9 mouse cellular contexts compared by ENCODE assay signal in the genomic region with DNA sequence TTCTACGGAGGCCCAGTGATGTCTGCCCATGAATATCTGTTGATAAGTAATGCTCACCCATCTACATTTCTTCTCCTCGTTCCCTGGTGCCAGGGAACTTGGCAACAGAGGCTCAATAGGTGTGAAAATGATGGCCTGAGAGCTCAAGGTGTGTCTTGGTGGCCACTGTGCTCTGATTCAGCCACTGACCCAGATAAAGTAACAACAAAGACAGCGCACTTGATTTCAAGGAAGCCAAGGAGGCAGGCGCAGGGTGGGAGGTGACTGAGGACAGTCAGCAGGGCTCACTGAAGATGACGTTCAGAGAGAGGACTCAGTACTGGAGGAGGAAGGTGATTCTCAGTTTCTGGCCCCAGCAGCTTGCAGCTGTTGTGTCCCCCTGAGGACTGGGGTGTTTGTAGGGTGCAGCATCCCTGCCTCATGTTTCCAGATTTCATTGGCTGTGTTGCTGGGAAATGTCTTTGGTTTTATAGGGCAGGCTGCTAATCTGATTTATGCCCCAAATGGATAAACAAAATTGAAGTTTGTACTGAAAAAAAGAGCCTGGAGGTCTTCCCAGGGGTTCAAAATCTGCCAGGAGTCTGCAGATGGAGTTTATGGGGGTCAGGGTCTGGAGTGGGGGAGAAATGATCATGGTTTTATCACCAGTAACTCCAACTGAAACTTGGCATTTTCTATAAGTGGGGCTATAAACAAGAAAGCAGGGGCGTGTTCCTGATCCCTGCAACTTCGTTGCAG. TPM values are rescaled to one million over a fixed set of nuclear protein-coding genes. Genes with fewer than 3 reads are reported as not detected.
DNase-seq lines count a peak whose midpoint lies in the region; ATAC-seq and TF ChIP-seq lines count a peak whose summit lies in the region.
"Had no signal": no experiment of that assay in that cellular context is flagged by ENCODE, and none has a peak within 500 bp of the region (broad histone marks: within the 10 kb centered on the region; RNA-seq: fewer than 3 reads in every experiment).

No protein-coding gene starts in this region.

- 50% methylated on average over 7 of the region's 7 CpGs for WGBS in hindbrain, embryonic 11.5 days
- WGBS in midbrain, embryonic 15.5 days = 40% methylated on average over 7 of the region's 7 CpGs

- TF ChIP-seq CTCF in layer of hippocampus, adult 2 months (conservative IDR thresholded peaks at IDR 0.05) = no peak

- intact Hi-C loops in left cerebral cortex, postnatal 25 days (cut with DNase I) = no loop called here

- no peaks in the 10 kb centered on the region for H3K36me3 ChIP-seq in hindbrain, embryonic 11.5 days (ENCODE audit: control insufficient read depth, insufficient read depth, low read length)
- no peaks in the 10 kb centered on the region for H3K36me3 ChIP-seq in midbrain, embryonic 15.5 days (replicated peaks)

- 0 out of 2 replicates have a peak overlapping the region, but pooled peaks have one; percentile 18 for H3K4me2 ChIP-seq in hindbrain, embryonic 11.5 days (replicated peaks; ENCODE audit: low read depth, low read length)
- H3K4me2 ChIP-seq in midbrain, embryonic 15.5 days = peak overlapping the region; percentile 62

- no peak overlapping the region for H3K9ac ChIP-seq in hindbrain, embryonic 11.5 days (ENCODE audit: low read depth, low read length)
- H3K9ac ChIP-seq in midbrain, embryonic 15.5 days = no peak overlapping the region

- H3K4me3 ChIP-seq in layer of hippocampus, adult 2 months = peak overlapping the region; percentile 47
- no peak overlapping the region for H3K4me3 ChIP-seq in hindbrain, embryonic 11.5 days (ENCODE audit: low read depth, low read length)
- H3K4me3 ChIP-seq in midbrain, embryonic 15.5 days = peak overlapping the region; percentile 17

- ATAC-seq in hindbrain, embryonic 11.5 days (ENCODE audit: low FRiP score) = no peak
- ATAC-seq in midbrain, embryonic 15.5 days (replicated peaks) = no peak

- peaks cover 6% of the 10 kb centered on the region for H3K4me1 ChIP-seq in hindbrain, embryonic 11.5 days (replicated peaks; ENCODE audit: control insufficient read depth, insufficient read depth, low read length)
- H3K4me1 ChIP-seq in midbrain, embryonic 15.5 days = peaks cover 76% of the 10 kb centered on the region

- peak overlapping the region; percentile 84 for H3K27ac ChIP-seq in layer of hippocampus, adult 2 months
- no peak overlapping the region for H3K27ac ChIP-seq in hindbrain, embryonic 11.5 days (ENCODE audit: low read depth, low read length)
- peak overlapping the region; percentile 10 for H3K27ac ChIP-seq in midbrain, embryonic 15.5 days

- no peak for DNase-seq in layer of hippocampus, adult 2 months (ENCODE audit: low spot score in 2 of 2)
- no peak for DNase-seq in layer of hippocampus, adult 9-10 months (ENCODE audit: low spot score)
- no peak for DNase-seq in hindbrain, embryonic 11.5 days (ENCODE audit: low spot score)
- DNase-seq in kidney, adult 18-20 months = peak; percentile 5
- DNase-seq in right cerebral cortex, postnatal 36 days (ENCODE audit: low spot score in 2 of 2) = no peak
- no peak for DNase-seq in left cerebral cortex, postnatal 25 days (ENCODE audit: low spot score in 2 of 2)
- no peak for DNase-seq in urinary bladder, adult 2 months (ENCODE audit: low spot score)

- no peaks in the 10 kb centered on the region for H3K9me3 ChIP-seq in hindbrain, embryonic 11.5 days (ENCODE audit: control insufficient read depth, low read length)
- no peaks in the 10 kb centered on the region for H3K9me3 ChIP-seq in midbrain, embryonic 15.5 days

- H3K27me3 ChIP-seq in hindbrain, embryonic 11.5 days (ENCODE audit: control insufficient read depth, insufficient read depth, low read length) = no peaks in the 10 kb centered on the region
- no peaks in the 10 kb centered on the region for H3K27me3 ChIP-seq in midbrain, embryonic 15.5 days (replicated peaks)

RNA-seq across cellular contexts. Expression of gene Syt13, which starts 2.7 kb away (rescaled TPM):
- 100 to 1,000 TPM; 153 to 163 TPM for total RNA-seq in layer of hippocampus, adult 2 months (2021)
- polyA plus RNA-seq in hindbrain, embryonic 11.5 days (2014; fragmentation: Nextera tagmentation; extraction: Ambion mirVana) = 15.4 and 25.0 TPM in 2 replicates
- 85.8 and 88.7 TPM in 2 replicates for polyA plus RNA-seq in midbrain, embryonic 15.5 days (2015; fragmentation: Nextera tagmentation; extraction: Ambion mirVana)
- 100 to 1,000 TPM; 188 to 230 TPM for total RNA-seq in left cerebral cortex, postnatal 25 days (2021)
- 0.60 and 0.62 TPM in 2 replicates for polyA plus RNA-seq in urinary bladder, adult 2 months (2012; rRNA removed)
- total RNA-seq: hematopoietic stem cell, adult 5-6 weeks had no signal

Comparison
In these comparisons a context has a peak if more than half of its experiments do, and no peak if none do; other contexts are left out.
1. RNA of gene Syt13, which starts 2.7 kb away (polyA plus RNA-seq): 85.8 to 88.7 TPM in midbrain, embryonic 15.5 days and 15.4 to 25.0 TPM in hindbrain, embryonic 11.5 days; 0.60 to 0.62 TPM in urinary bladder, adult 2 months; every median in the first group is over 10 times any median in the second.